Mouse (Mus musculus) limb, embryonic 10.5 days (tissue): Measurements from ENCODE around the gene Gm42906. TPM values are rescaled to one million over a fixed set of nuclear protein-coding genes. Genes with fewer than 3 reads are reported as not detected.

Experiments
- DNase-seq: peaks from one replicate; pipeline ENCODE4 v3.0.0-alpha.2; 2017; ENCODE audit warnings: low spot score
- H3K27ac ChIP-seq: fragments of 300-500 bp; sonication (generic); 2 replicates; pipeline ENCODE4 v1.5.1; 2016; ENCODE audit warnings: mild to moderate bottlenecking
- H3K27me3 ChIP-seq: fragments of 300-500 bp; sonication (generic); 2 replicates; pipeline ENCODE4 v1.6.1; 2016; ENCODE audit warnings: low read depth, mild to moderate bottlenecking; ENCODE audit not compliant: poor library complexity, severe bottlenecking
- H3K36me3 ChIP-seq: fragments of 300-500 bp; sonication (generic); 2 replicates; pipeline ENCODE4 v1.6.1; 2016; ENCODE audit warnings: mild to moderate bottlenecking, moderate library complexity
- H3K4me1 ChIP-seq: fragments of 300-500 bp; sonication (generic); 2 replicates; pipeline ENCODE4 v1.6.1; 2016
- H3K4me3 ChIP-seq: fragments of 300-500 bp; sonication (generic); 2 replicates; pipeline ENCODE4 v1.5.1; 2016; ENCODE audit warnings: mild to moderate bottlenecking, moderate library complexity
- H3K9me3 ChIP-seq: fragments of 300-500 bp; sonication (generic); replicated peaks from 2 replicates; pipeline ENCODE4 v1.6.1; 2016; ENCODE audit warnings: mild to moderate bottlenecking
- WGBS: fragments of 180-500 bp; shearing (Covaris S2); methylation state at CpG from one replicate; pipeline ENCODE4 v1.1.7; 2016; 5-methylcytosine and 5-hydroxymethylcytosine counted together
- polyA plus RNA-seq: library from polyadenylated mRNA; unstranded; fragments of >200 nt; fragmentation: Nextera tagmentation; extraction: Ambion mirVana; gene quantifications from 2 replicates; pipeline ENCODE4 v1.2.1, GENCODE M21; 2016

Gm42906 gene
- polyA plus RNA-seq, 1 experiment from 2014 or later: not detected

- H3K27ac ChIP-seq: no peak overlapping the region
- no peaks in the 10 kb centered on the region for H3K9me3 ChIP-seq
- no peak for DNase-seq
- no peaks in the 10 kb centered on the region for H3K27me3 ChIP-seq
- H3K4me1 ChIP-seq: no peaks in the 10 kb centered on the region
- no peak overlapping the region for H3K4me3 ChIP-seq
- no peaks in the 10 kb centered on the region for H3K36me3 ChIP-seq
These were observed 94.3 kb downstream of the Gm42906 start for GRCm38 (mm10) chr5:151333686-151334085.

- no peak for DNase-seq
- H3K4me3 ChIP-seq: no peak overlapping the region
These were observed 94.8 kb downstream of the Gm42906 start for GRCm38 (mm10) chr5:151333191-151333594.

GRCm38 (mm10) chr5:151315804-151316597, 112.0 kb downstream of the Gm42906 start:
- Histone ChIP-seq H3K36me3 (no peaks in the 10 kb centered on the region), H3K4me1 (peaks cover 7% of the 10 kb centered on the region; the same call in 1 of the 2 replicates), H3K27me3 (no peaks in the 10 kb centered on the region), H3K27ac (no peak overlapping the region), H3K9me3 (no peaks in the 10 kb centered on the region), H3K4me3 (no peak overlapping the region)
- 81% methylated on average over 10 of the region's 10 CpGs for WGBS
- DNase-seq: no peak

More at GRCm38 (mm10) chr5:151333191-151333594, 94.8 kb downstream of the Gm42906 start:
- H3K9me3 ChIP-seq: no peaks in the 10 kb centered on the region
- no peaks in the 10 kb centered on the region for H3K4me1 ChIP-seq
- H3K36me3 ChIP-seq: no peaks in the 10 kb centered on the region
- H3K27ac ChIP-seq: no peak overlapping the region
- H3K27me3 ChIP-seq: no peaks in the 10 kb centered on the region

GRCm38 (mm10) chr5:151300286-151300685, 127.7 kb downstream of the Gm42906 start:
- H3K4me1 ChIP-seq: no peaks in the 10 kb centered on the region
- no peaks in the 10 kb centered on the region for H3K36me3 ChIP-seq
- WGBS: 75% methylated on average over 2 of the region's 2 CpGs
- no peak for DNase-seq
- no peak overlapping the region for H3K27ac ChIP-seq
- no peaks in the 10 kb centered on the region for H3K27me3 ChIP-seq
- H3K9me3 ChIP-seq: no peaks in the 10 kb centered on the region
- no peak overlapping the region for H3K4me3 ChIP-seq

- 90% methylated on average over 7 of the region's 7 CpGs for WGBS
- Histone ChIP-seq H3K36me3 (no peaks in the 10 kb centered on the region), H3K4me3 (no peak overlapping the region), H3K27ac (no peak overlapping the region), H3K9me3 (no peaks in the 10 kb centered on the region), H3K4me1 (no peaks in the 10 kb centered on the region), H3K27me3 (no peaks in the 10 kb centered on the region)
- no peak for DNase-seq
These were observed 128.4 kb downstream of the Gm42906 start for GRCm38 (mm10) chr5:151299576-151299975.

- WGBS: 90% methylated on average over 4 of the region's 4 CpGs
- Histone ChIP-seq H3K9me3 (no peaks in the 10 kb centered on the region), H3K27ac (no peak overlapping the region), H3K4me1 (no peaks in the 10 kb centered on the region), H3K27me3 (no peaks in the 10 kb centered on the region), H3K36me3 (no peaks in the 10 kb centered on the region), H3K4me3 (no peak overlapping the region)
- no peak for DNase-seq
These were observed 129.6 kb downstream of the Gm42906 start for GRCm38 (mm10) chr5:151298371-151298770.

- 77% methylated on average over 4 of the region's 4 CpGs for WGBS
- Histone ChIP-seq H3K36me3 (no peaks in the 10 kb centered on the region), H3K27ac (no peak overlapping the region), H3K27me3 (no peaks in the 10 kb centered on the region), H3K4me1 (no peaks in the 10 kb centered on the region), H3K9me3 (no peaks in the 10 kb centered on the region), H3K4me3 (no peak overlapping the region)
- DNase-seq: no peak
These were observed 131.7 kb downstream of the Gm42906 start for GRCm38 (mm10) chr5:151296244-151296643.

GRCm38 (mm10) chr5:151293591-151293990, 134.4 kb downstream of the Gm42906 start:
- no peaks in the 10 kb centered on the region for H3K4me1 ChIP-seq
- no peak for DNase-seq
- no peak overlapping the region for H3K4me3 ChIP-seq
- H3K36me3 ChIP-seq: no peaks in the 10 kb centered on the region
- WGBS: 91% methylated on average over 4 of the region's 4 CpGs
- H3K9me3 ChIP-seq: no peaks in the 10 kb centered on the region
- no peaks in the 10 kb centered on the region for H3K27me3 ChIP-seq
- H3K27ac ChIP-seq: no peak overlapping the region

- no peak overlapping the region for H3K4me3 ChIP-seq
- no peaks in the 10 kb centered on the region for H3K27me3 ChIP-seq
- 24% methylated on average over 1 of the region's 1 CpGs for WGBS
- H3K4me1 ChIP-seq: no peaks in the 10 kb centered on the region
- no peaks in the 10 kb centered on the region for H3K36me3 ChIP-seq
- H3K9me3 ChIP-seq: no peaks in the 10 kb centered on the region
- DNase-seq: peak; percentile 44
- no peak overlapping the region for H3K27ac ChIP-seq
These were observed 135.7 kb downstream of the Gm42906 start for GRCm38 (mm10) chr5:151292310-151292709.

GRCm38 (mm10) chr5:151286331-151286730, 141.6 kb downstream of the Gm42906 start:
- H3K9me3 ChIP-seq: no peaks in the 10 kb centered on the region
- no peaks in the 10 kb centered on the region for H3K4me1 ChIP-seq
- no peak for DNase-seq
- H3K36me3 ChIP-seq: no peaks in the 10 kb centered on the region
- H3K27me3 ChIP-seq: no peaks in the 10 kb centered on the region
- no peak overlapping the region for H3K27ac ChIP-seq
- WGBS: 85% methylated on average over 1 of the region's 1 CpGs
- no peak overlapping the region for H3K4me3 ChIP-seq

GRCm38 (mm10) chr5:151279531-151279930, 148.4 kb downstream of the Gm42906 start:
- DNase-seq: no peak
- WGBS: 90% methylated on average over 7 of the region's 7 CpGs
- Histone ChIP-seq H3K4me3 (no peak overlapping the region), H3K9me3 (no peaks in the 10 kb centered on the region), H3K27me3 (no peaks in the 10 kb centered on the region), H3K36me3 (no peaks in the 10 kb centered on the region), H3K4me1 (no peaks in the 10 kb centered on the region), H3K27ac (no peak overlapping the region)

- Histone ChIP-seq H3K36me3 (no peaks in the 10 kb centered on the region), H3K4me1 (no peaks in the 10 kb centered on the region), H3K9me3 (no peaks in the 10 kb centered on the region), H3K4me3 (no peak overlapping the region), H3K27me3 (no peaks in the 10 kb centered on the region), H3K27ac (no peak overlapping the region)
- WGBS: 85% methylated on average over 6 of the region's 6 CpGs
- DNase-seq: no peak
These were observed 150.0 kb downstream of the Gm42906 start for GRCm38 (mm10) chr5:151277927-151278326.

- Histone ChIP-seq H3K27me3 (no peaks in the 10 kb centered on the region), H3K4me1 (no peaks in the 10 kb centered on the region), H3K9me3 (no peaks in the 10 kb centered on the region), H3K27ac (no peak overlapping the region), H3K4me3 (no peak overlapping the region), H3K36me3 (no peaks in the 10 kb centered on the region)
- WGBS: 92% methylated on average over 2 of the region's 2 CpGs
- no peak for DNase-seq
These were observed 152.0 kb downstream of the Gm42906 start for GRCm38 (mm10) chr5:151275986-151276385.

GRCm38 (mm10) chr5:151274265-151274664, 153.7 kb downstream of the Gm42906 start:
- H3K4me3 ChIP-seq: no peak overlapping the region
- 81% methylated on average over 6 of the region's 6 CpGs for WGBS
- H3K36me3 ChIP-seq: no peaks in the 10 kb centered on the region
- no peaks in the 10 kb centered on the region for H3K9me3 ChIP-seq
- H3K27ac ChIP-seq: no peak overlapping the region
- H3K27me3 ChIP-seq: no peaks in the 10 kb centered on the region
- H3K4me1 ChIP-seq: no peaks in the 10 kb centered on the region
- no peak for DNase-seq
